Mouse (Mus musculus) limb, embryonic 10.5 days (tissue): ENCODE results near the gene Olfr458. TPM values are rescaled to one million over a fixed set of nuclear protein-coding genes. Genes with fewer than 3 reads are reported as not detected.

ENCODE experiments used
- DNase-seq: peaks from one replicate; pipeline ENCODE4 v3.0.0-alpha.2; 2017; ENCODE audit warnings: low spot score
- H3K27ac ChIP-seq: fragments of 300-500 bp; sonication (generic); 2 replicates; pipeline ENCODE4 v1.5.1; 2016; ENCODE audit warnings: mild to moderate bottlenecking
- H3K27me3 ChIP-seq: fragments of 300-500 bp; sonication (generic); 2 replicates; pipeline ENCODE4 v1.6.1; 2016; ENCODE audit warnings: low read depth, mild to moderate bottlenecking; ENCODE audit not compliant: poor library complexity, severe bottlenecking
- H3K36me3 ChIP-seq: fragments of 300-500 bp; sonication (generic); 2 replicates; pipeline ENCODE4 v1.6.1; 2016; ENCODE audit warnings: mild to moderate bottlenecking, moderate library complexity
- H3K4me1 ChIP-seq: fragments of 300-500 bp; sonication (generic); 2 replicates; pipeline ENCODE4 v1.6.1; 2016
- H3K4me3 ChIP-seq: fragments of 300-500 bp; sonication (generic); 2 replicates; pipeline ENCODE4 v1.5.1; 2016; ENCODE audit warnings: mild to moderate bottlenecking, moderate library complexity
- H3K9me3 ChIP-seq: fragments of 300-500 bp; sonication (generic); replicated peaks from 2 replicates; pipeline ENCODE4 v1.6.1; 2016; ENCODE audit warnings: mild to moderate bottlenecking
- WGBS: fragments of 180-500 bp; shearing (Covaris S2); methylation state at CpG from one replicate; pipeline ENCODE4 v1.1.7; 2016; 5-methylcytosine and 5-hydroxymethylcytosine counted together
- polyA plus RNA-seq: library from polyadenylated mRNA; unstranded; fragments of >200 nt; fragmentation: Nextera tagmentation; extraction: Ambion mirVana; gene quantifications from 2 replicates; pipeline ENCODE4 v1.2.1, GENCODE M21; 2016

Olfr458 gene
- polyA plus RNA-seq, 1 experiment from 2014 or later = not detected

- no peak for DNase-seq
- WGBS = 90% methylated on average over 6 of the region's 6 CpGs
- Histone ChIP-seq H3K27me3 (no peaks in the 10 kb centered on the region), H3K9me3 (no peaks in the 10 kb centered on the region), H3K36me3 (no peaks in the 10 kb centered on the region), H3K4me3 (no peak within 1 kb of the TSS), H3K4me1 (no peaks in the 10 kb centered on the region), H3K27ac (no peak within 1 kb of the TSS)
Measured at GRCm38 (mm10) chr6:42434446-42434845, 30.6 kb downstream of the Olfr458 start, which contains the start of gene Tas2r126. Gene Tas2r126, plus strand, starts transcription at chr6:42434535.

GRCm38 (mm10) chr6:42433554-42433953, 31.4 kb downstream of the Olfr458 start:
- H3K27ac ChIP-seq = no peak overlapping the region
- no peak overlapping the region for H3K4me3 ChIP-seq
- no peaks in the 10 kb centered on the region for H3K4me1 ChIP-seq
- DNase-seq = no peak
- WGBS = 73% methylated on average over 2 of the region's 2 CpGs
- no peaks in the 10 kb centered on the region for H3K9me3 ChIP-seq
- no peaks in the 10 kb centered on the region for H3K36me3 ChIP-seq
- H3K27me3 ChIP-seq = no peaks in the 10 kb centered on the region

- no peak for DNase-seq
- H3K9me3 ChIP-seq = no peaks in the 10 kb centered on the region
- no peaks in the 10 kb centered on the region for H3K4me1 ChIP-seq
- no peaks in the 10 kb centered on the region for H3K27me3 ChIP-seq
- H3K27ac ChIP-seq = no peak overlapping the region
- H3K36me3 ChIP-seq = no peaks in the 10 kb centered on the region
- H3K4me3 ChIP-seq = no peak overlapping the region
- WGBS = 89% methylated on average over 4 of the region's 4 CpGs
Measured at GRCm38 (mm10) chr6:42426337-42426736, 38.7 kb downstream of the Olfr458 start.

GRCm38 (mm10) chr6:42424472-42424871, 40.5 kb downstream of the Olfr458 start:
- no peak for DNase-seq

GRCm38 (mm10) chr6:42421439-42421838, 43.6 kb downstream of the Olfr458 start:
- Histone ChIP-seq H3K36me3 (no peaks in the 10 kb centered on the region), H3K4me1 (no peaks in the 10 kb centered on the region), H3K27ac (no peak overlapping the region), H3K27me3 (no peaks in the 10 kb centered on the region), H3K9me3 (no peaks in the 10 kb centered on the region), H3K4me3 (no peak overlapping the region)
- DNase-seq = no peak
- WGBS = 84% methylated on average over 2 of the region's 2 CpGs

More at GRCm38 (mm10) chr6:42424472-42424871, 40.5 kb downstream of the Olfr458 start:
- Histone ChIP-seq H3K4me3 (no peak overlapping the region), H3K36me3 (no peaks in the 10 kb centered on the region), H3K27me3 (no peaks in the 10 kb centered on the region), H3K4me1 (no peaks in the 10 kb centered on the region), H3K27ac (no peak overlapping the region), H3K9me3 (no peaks in the 10 kb centered on the region)
- WGBS = 93% methylated on average over 3 of the region's 3 CpGs

GRCm38 (mm10) chr6:42419443-42419842, 45.6 kb downstream of the Olfr458 start:
- Histone ChIP-seq H3K27ac (no peak overlapping the region), H3K4me3 (no peak overlapping the region), H3K9me3 (no peaks in the 10 kb centered on the region), H3K27me3 (no peaks in the 10 kb centered on the region), H3K4me1 (no peaks in the 10 kb centered on the region), H3K36me3 (no peaks in the 10 kb centered on the region)
- no peak for DNase-seq
- 88% methylated on average over 2 of the region's 2 CpGs for WGBS

Other genes starting within 250 kb of the Olfr458 start
- gene Tas2r144, start 249.9 kb downstream of the Olfr458 start, polyA plus RNA-seq = not detected in 2 replicates
- 12.3 and 19.5 TPM in 2 replicates for gene Gstk1, start 219.3 kb downstream of the Olfr458 start, polyA plus RNA-seq
- gene Tmem139, start 203.2 kb downstream of the Olfr458 start, polyA plus RNA-seq = 0.25 and 1.2 TPM in 2 replicates
- gene Casp2, start 200.2 kb downstream of the Olfr458 start, polyA plus RNA-seq = 77.0 and 91.8 TPM in 2 replicates
- 0.59 and 0.64 TPM in 2 replicates for gene Clcn1, start 178.5 kb downstream of the Olfr458 start, polyA plus RNA-seq
- gene Fam131b, start 140.6 kb downstream of the Olfr458 start, polyA plus RNA-seq = 0.44 and 0.65 TPM in 2 replicates
- gene Zyx, start 115.6 kb downstream of the Olfr458 start, polyA plus RNA-seq = 115 and 126 TPM in 2 replicates
- 7.2 and 7.7 TPM in 2 replicates for gene Epha1, start 91.9 kb downstream of the Olfr458 start, polyA plus RNA-seq
- not detected in 2 replicates for gene Tas2r143, start 65.0 kb downstream of the Olfr458 start, polyA plus RNA-seq
- gene Tas2r135, start 59.8 kb downstream of the Olfr458 start, polyA plus RNA-seq = not detected in 2 replicates
- gene Tas2r126, start 30.7 kb downstream of the Olfr458 start, polyA plus RNA-seq = not detected in 2 replicates
- 0.04 TPM in 1 of 2 replicates, not detected in the other for gene Olfr457, start 11.1 kb upstream of the Olfr458 start, polyA plus RNA-seq
- gene Olfr456, start 22.0 kb upstream of the Olfr458 start, polyA plus RNA-seq = 0.18 TPM in 1 of 2 replicates, not detected in the other
- not detected in 2 replicates for gene Olfr455, start 82.4 kb upstream of the Olfr458 start, polyA plus RNA-seq
- gene Tcaf3, start 132.5 kb upstream of the Olfr458 start, polyA plus RNA-seq = not detected in 2 replicates
- gene Tcaf2, start 180.1 kb upstream of the Olfr458 start, polyA plus RNA-seq = 3.9 and 5.3 TPM in 2 replicates
- 61.5 and 88.8 TPM in 2 replicates for gene Tcaf1, start 244.9 kb upstream of the Olfr458 start, polyA plus RNA-seq